Mouse (Mus musculus) neural tube, embryonic 11.5 days (tissue): Measurements from ENCODE around the gene Zfp553. TPM values are rescaled to one million over a fixed set of nuclear protein-coding genes. Genes with fewer than 3 reads are reported as not detected.
"Not testable (repeated sequence)": the region's sequence is repeated elsewhere in the genome, so short reads cannot be mapped to it uniquely, and the experiment has no call there.

Source experiments
- ATAC-seq: fragments of 200-750 bp; cut with Nextera tagmentation; 2 replicates; pipeline ENCODE4 v1.8.0; 2017; ENCODE audit warnings: moderate number of reproducible peaks, mild to moderate bottlenecking, moderate TSS enrichment, moderate library complexity; ENCODE audit not compliant: insufficient read depth, low FRiP score, low TSS enrichment
- DNase-seq: peaks from one replicate; pipeline ENCODE4 v3.0.0-alpha.2; 2015; ENCODE audit warnings: low spot score
- H3K27ac ChIP-seq: fragments of 300-500 bp; sonication (generic); 2 replicates; pipeline ENCODE4 v1.5.1; 2014; ENCODE audit warnings: low read depth, mild to moderate bottlenecking, low read length
- H3K27me3 ChIP-seq: fragments of 300-500 bp; sonication (generic); 2 replicates; pipeline ENCODE4 v1.6.1; 2014; ENCODE audit warnings: mild to moderate bottlenecking, low read length, mixed read lengths; ENCODE audit not compliant: control insufficient read depth, insufficient read depth
- H3K36me3 ChIP-seq: fragments of 300-500 bp; sonication (generic); 2 replicates; pipeline ENCODE4 v1.6.1; 2014; ENCODE audit warnings: mild to moderate bottlenecking, low read length, moderate library complexity, mixed read lengths; ENCODE audit not compliant: control insufficient read depth, insufficient read depth
- H3K4me1 ChIP-seq: fragments of 300-500 bp; sonication (generic); 2 replicates; pipeline ENCODE4 v1.6.1; 2014; ENCODE audit warnings: low read length, mixed read lengths; ENCODE audit not compliant: control insufficient read depth, insufficient read depth
- H3K4me2 ChIP-seq: fragments of 300-500 bp; sonication (generic); 2 replicates; pipeline ENCODE4 v1.6.1; 2014; ENCODE audit warnings: low read depth, mild to moderate bottlenecking, moderate library complexity
- H3K4me3 ChIP-seq: fragments of 300-500 bp; sonication (generic); 2 replicates; pipeline ENCODE4 v1.5.1; 2014; ENCODE audit warnings: low read depth, low read length
- H3K9ac ChIP-seq: fragments of 300-500 bp; sonication (generic); 2 replicates; pipeline ENCODE4 v1.6.1; 2014; ENCODE audit warnings: mild to moderate bottlenecking, low read length
- H3K9me3 ChIP-seq: fragments of 300-500 bp; sonication (generic); 2 replicates; pipeline ENCODE4 v1.6.1; 2016; ENCODE audit warnings: low read length; ENCODE audit not compliant: control insufficient read depth
- WGBS: fragments of 180-500 bp; shearing (Covaris S2); extraction: QIAGEN DNeasy Blood & Tissue Kit; methylation state at CpG from one replicate; pipeline ENCODE4 v1.1.7; 2014; 5-methylcytosine and 5-hydroxymethylcytosine counted together
- polyA plus RNA-seq: library from polyadenylated mRNA; unstranded; fragments of >200 nt; fragmentation: Nextera tagmentation; extraction: Ambion mirVana; gene quantifications from 2 replicates; pipeline ENCODE4 v1.2.1, GENCODE M21; 2014

Gene Zfp553
- polyA plus RNA-seq, 1 experiment from 2014 or later: 28.7 TPM

DNA sequence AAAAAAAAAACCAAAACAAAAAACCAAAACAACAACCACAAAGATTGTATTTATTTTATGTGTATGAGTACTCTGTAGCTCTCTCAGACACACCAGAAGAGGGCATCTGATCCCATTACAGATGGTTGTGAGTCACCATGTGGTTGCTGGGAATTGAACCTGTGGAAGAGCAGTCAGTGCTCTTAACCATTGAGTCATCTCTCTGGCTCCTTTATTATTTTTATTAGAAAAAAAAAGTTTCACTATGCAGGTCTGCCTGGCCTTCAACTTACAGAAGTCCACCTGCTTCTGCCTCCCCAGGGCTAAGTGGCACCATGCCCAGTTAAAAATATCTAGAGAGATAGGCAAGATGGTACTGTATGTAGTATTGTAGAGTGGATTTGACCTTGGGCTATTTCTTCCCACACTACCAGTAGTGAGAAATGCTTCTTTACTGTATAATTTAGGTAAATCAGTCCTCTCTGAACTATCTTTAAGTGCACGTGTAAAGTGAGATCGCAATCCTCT, 10.6 kb downstream of the Zfp553 start:
- DNase-seq (no peak), ATAC-seq (no peak)
- Histone ChIP-seq H3K4me3 (peak overlapping the region; percentile 67), H3K4me1 (peaks cover 14% of the 10 kb centered on the region), H3K9ac (no peak overlapping the region), H3K9me3 (no peaks in the 10 kb centered on the region), H3K36me3 (peaks cover 3% of the 10 kb centered on the region), H3K27ac (peak overlapping the region; percentile 77), H3K4me2 (peak overlapping the region; percentile 72), H3K27me3 (no peaks in the 10 kb centered on the region)
- WGBS: 42% methylated on average over 2 of the region's 2 CpGs

- Histone ChIP-seq H3K4me3 (peak within 1 kb of the TSS; percentile 67), H3K4me1 (peaks cover 14% of the 10 kb centered on the region), H3K4me2 (peak within 1 kb of the TSS; percentile 72), H3K27me3 (no peaks in the 10 kb centered on the region), H3K36me3 (peaks cover 3% of the 10 kb centered on the region; the same call in 1 of the 2 replicates), H3K27ac (peak within 1 kb of the TSS; percentile 77), H3K9me3 (no peaks in the 10 kb centered on the region), H3K9ac (peak within 1 kb of the TSS; percentile 85)
- 2% methylated on average over 47 of the region's 56 CpGs for WGBS
- ATAC-seq (peak; percentile 93), DNase-seq (peak; percentile 96)
Measured at GRCm38 (mm10) chr7:127243870-127244657, 11.2 kb downstream of the Zfp553 start, which contains the start of gene Zfp771. Gene Zfp771 (plus strand): TSS chr7:127244274.

DNA sequence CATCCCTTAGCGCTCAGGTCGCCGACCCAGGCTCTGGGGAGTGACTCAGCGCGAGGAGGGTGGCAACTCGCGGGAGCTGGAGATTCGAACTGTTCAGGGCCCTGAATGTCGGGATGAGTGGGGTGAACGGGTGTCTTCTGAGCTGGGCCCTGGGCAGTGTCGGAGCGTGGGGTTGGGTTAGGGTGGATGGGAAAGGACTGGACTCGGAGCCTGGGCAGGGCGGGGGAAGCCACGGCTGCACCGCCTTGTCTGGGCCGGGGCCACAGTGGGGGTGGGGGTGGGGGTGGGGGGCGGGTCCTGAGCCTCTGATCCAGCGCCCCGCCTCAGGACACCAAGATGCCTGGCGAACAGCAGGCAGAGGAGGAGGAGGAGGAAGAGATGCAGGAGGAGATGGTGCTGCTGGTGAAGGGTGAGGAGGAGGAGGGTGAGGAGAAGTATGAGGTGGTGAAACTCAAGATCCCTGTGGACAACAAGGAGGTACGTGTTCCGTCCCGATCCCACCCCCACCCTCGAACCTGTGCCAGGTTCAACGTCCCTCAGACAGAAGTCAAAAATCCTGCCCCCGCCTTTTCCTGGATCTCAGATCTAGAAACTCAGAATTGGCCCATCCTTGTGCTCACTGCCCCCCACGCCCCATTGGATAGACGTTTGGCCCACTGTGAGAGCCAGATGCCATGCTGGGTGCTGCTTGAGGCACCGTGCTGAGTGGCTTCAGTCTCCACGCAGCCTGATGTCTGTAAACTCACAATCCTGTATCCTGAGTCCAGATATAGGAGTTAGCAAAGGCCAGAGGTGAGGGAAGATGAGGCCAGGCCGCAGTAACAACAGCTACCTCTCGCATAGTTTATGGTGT, 12.0 kb downstream of the Zfp553 start:
- H3K4me2 ChIP-seq: peak overlapping the region; percentile 72
- H3K9me3 ChIP-seq: no peaks in the 10 kb centered on the region
- H3K9ac ChIP-seq: peak overlapping the region; percentile 85
- peak; percentile 76 for ATAC-seq
- H3K27ac ChIP-seq: peak overlapping the region; percentile 77
- DNase-seq: no peak
- H3K27me3 ChIP-seq: no peaks in the 10 kb centered on the region
- peaks cover 3% of the 10 kb centered on the region; the same call in 1 of the 2 replicates for H3K36me3 ChIP-seq
- peaks cover 14% of the 10 kb centered on the region for H3K4me1 ChIP-seq
- peak overlapping the region; percentile 67 for H3K4me3 ChIP-seq
- WGBS: 12% methylated on average over 26 of the region's 33 CpGs

GRCm38 (mm10) chr7:127250511-127250910, 17.6 kb downstream of the Zfp553 start:
- not testable (repeated sequence) for H3K36me3 ChIP-seq

DNA sequence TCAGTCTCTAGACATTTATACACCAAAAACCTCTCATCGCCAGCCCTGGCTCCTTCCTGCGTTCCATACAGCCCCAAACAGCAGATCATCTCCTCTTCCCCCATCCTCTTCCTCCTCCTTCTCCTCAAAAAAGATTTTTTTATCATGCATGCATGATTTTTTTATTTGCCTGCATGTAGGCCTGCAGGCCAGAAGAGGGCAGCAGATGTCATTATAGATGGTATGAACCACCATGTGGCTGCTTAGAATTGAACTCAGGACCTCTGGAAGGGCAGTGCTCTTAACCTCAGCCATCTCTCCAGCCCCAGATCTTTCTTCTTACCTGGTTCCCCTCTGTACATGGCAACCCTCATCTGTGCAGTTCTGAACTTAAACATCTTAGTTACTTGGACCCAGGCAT, 19.6 kb downstream of the Zfp553 start:
- 94% methylated on average over 2 of the region's 2 CpGs for WGBS
- H3K36me3 ChIP-seq: no peaks in the 10 kb centered on the region; the same call in 1 of the 2 replicates
- H3K4me1 ChIP-seq: peaks cover 9% of the 10 kb centered on the region; the same call in 1 of the 2 replicates
- ATAC-seq: no peak
- H3K9ac ChIP-seq: no peak overlapping the region
- H3K27me3 ChIP-seq: no peaks in the 10 kb centered on the region
- DNase-seq: peak; percentile 25
- H3K27ac ChIP-seq: no peak overlapping the region
- no peak overlapping the region for H3K4me2 ChIP-seq
- no peaks in the 10 kb centered on the region for H3K9me3 ChIP-seq
- H3K4me3 ChIP-seq: no peak overlapping the region

More at GRCm38 (mm10) chr7:127250511-127250910, 17.6 kb downstream of the Zfp553 start:
- H3K4me3 ChIP-seq, H3K27ac ChIP-seq, DNase-seq, H3K27me3 ChIP-seq, H3K9me3 ChIP-seq, ATAC-seq, H3K9ac ChIP-seq, H3K4me2 ChIP-seq: not testable (repeated sequence)
- 91% methylated on average over 8 of the region's 8 CpGs for WGBS
- peaks cover 13% of the 10 kb centered on the region for H3K4me1 ChIP-seq

- no peaks in the 10 kb centered on the region for H3K9me3 ChIP-seq
- no peak for DNase-seq
- WGBS: 82% methylated on average over 6 of the region's 6 CpGs
- no peaks in the 10 kb centered on the region; the same call in 1 of the 2 replicates for H3K36me3 ChIP-seq
- H3K4me3 ChIP-seq: peak overlapping the region; percentile 55
- peaks cover 9% of the 10 kb centered on the region; the same call in 1 of the 2 replicates for H3K4me1 ChIP-seq
- no peaks in the 10 kb centered on the region for H3K27me3 ChIP-seq
- H3K27ac ChIP-seq: no peak overlapping the region
- no peak overlapping the region; the same call in 1 of the 2 replicates for H3K9ac ChIP-seq
- H3K4me2 ChIP-seq: peak overlapping the region; percentile 92
- ATAC-seq: no peak
Measured at GRCm38 (mm10) chr7:127253341-127253740, 20.5 kb downstream of the Zfp553 start.

GRCm38 (mm10) chr7:127253821-127254769, 21.2 kb downstream of the Zfp553 start:
- Histone ChIP-seq H3K9me3 (no peaks in the 10 kb centered on the region), H3K9ac (peak overlapping the region; percentile 72), H3K4me2 (peak overlapping the region; percentile 92), H3K27me3 (no peaks in the 10 kb centered on the region), H3K36me3 (no peaks in the 10 kb centered on the region; the same call in 1 of the 2 replicates), H3K4me3 (peak overlapping the region; percentile 55), H3K4me1 (peaks cover 10% of the 10 kb centered on the region; the same call in 1 of the 2 replicates), H3K27ac (peak overlapping the region; percentile 78)
- 1% methylated on average over 118 of the region's 136 CpGs for WGBS
- DNase-seq: peak; percentile 99
- ATAC-seq: peak; percentile 91
